Comparison of ENCODE assay signal across 17 mouse cellular contexts in genomic region chr13:95328767-95329166, GRCm38 (mm10). TPM values are rescaled to one million over a fixed set of nuclear protein-coding genes. Genes with fewer than 3 reads are reported as not detected.
DNase-seq lines count a peak whose midpoint lies in the region; ATAC-seq and TF ChIP-seq lines count a peak whose summit lies in the region.
"Had no signal": no experiment of that assay in that cellular context is flagged by ENCODE, and none has a peak within 500 bp of the region (broad histone marks: within the 10 kb centered on the region; RNA-seq: fewer than 3 reads in every experiment).

No protein-coding gene starts in this region.

- TF ChIP-seq CTCF in layer of hippocampus, adult 2 months (conservative IDR thresholded peaks at IDR 0.05), result no peak

- H3K4me3 ChIP-seq in layer of hippocampus, adult 2 months, result no peak overlapping the region
- H3K4me3 ChIP-seq: gastrocnemius, adult 2 months; heart, embryonic 13.5 days; liver, embryonic 15.5 days had no signal

- peak; percentile 34 for DNase-seq in cerebellum, adult 11-12 months
- DNase-seq in cerebellum, adult 11 months, result no peak
- DNase-seq in kidney, adult 18-20 months, result peak; percentile 29
- no peak for DNase-seq in kidney, adult 11 months
- peak; percentile 45 for DNase-seq in cerebellum, adult 9-11 months
- peak; percentile 51 for DNase-seq in kidney, postnatal 10 days
- DNase-seq in layer of hippocampus, adult 2 months (ENCODE audit: low spot score in 2 of 2), result no peak
- DNase-seq: forebrain, postnatal 0 days; gastrocnemius, adult 2 months; heart, postnatal 36 days; lung, postnatal 36 days; right cerebral cortex, postnatal 4 days; thymus, postnatal 36 days had no signal

- no peak for ATAC-seq in inflammation-experienced regulatory T-cells, adult 6 months
- ATAC-seq: forebrain, postnatal 0 days had no signal

- H3K27ac ChIP-seq in layer of hippocampus, adult 2 months, result no peak overlapping the region
- H3K27ac ChIP-seq: gastrocnemius, adult 2 months; heart, embryonic 13.5 days; liver, embryonic 15.5 days had no signal

RNA-seq across cellular contexts. Expression of gene Zbed3, which starts 5.4 kb away (rescaled TPM):
- total RNA-seq in layer of hippocampus, adult 2 months (2021), result 10 to 100 TPM; 14.0 to 16.5 TPM
- polyA plus RNA-seq in inflammation-experienced regulatory T-cells, adult 6 months (2017; shearing (Covaris generic)), result 1 to 10 TPM; 1.2 to 3.7 (median 2.5) TPM
- total RNA-seq: MEL had no signal

RNA-seq across cellular contexts. Expression of gene Aggf1, which starts 46.4 kb away (rescaled TPM):
- 10 to 100 TPM; 46.4 to 51.4 TPM for total RNA-seq in layer of hippocampus, adult 2 months (2021)
- polyA plus RNA-seq in inflammation-experienced regulatory T-cells, adult 6 months (2017; shearing (Covaris generic)), result 10 to 100 TPM; 11.3 to 13.2 (median 11.9) TPM

Comparison
In these comparisons a context has a peak if more than half of its experiments do, and no peak if none do; other contexts are left out.
1. DNase-seq: peak in cerebellum, adult 11-12 months (single experiment), kidney, adult 18-20 months (single experiment), cerebellum, adult 9-11 months (single experiment) and kidney, postnatal 10 days (single experiment); none in cerebellum, adult 11 months (single experiment), kidney, adult 11 months (single experiment) and layer of hippocampus, adult 2 months (0 of 2).